25 mouse cellular contexts compared by ENCODE assay signal in genomic region chr12:21346972-21347371, GRCm38 (mm10).
"Had no signal": no experiment of that assay in that cellular context is flagged by ENCODE, and none has a peak within 500 bp of the region (broad histone marks: within the 10 kb centered on the region; RNA-seq: fewer than 3 reads in every experiment).

No protein-coding gene starts in this region.

- H3K27ac ChIP-seq: heart, embryonic 10.5 days; heart, embryonic 13.5 days; heart, embryonic 15.5 days; hindbrain, embryonic 13.5 days; hindbrain, embryonic 15.5 days; hindbrain, postnatal 0 days; kidney, embryonic 15.5 days; kidney, postnatal 0 days; limb, embryonic 13.5 days; limb, embryonic 15.5 days; liver, embryonic 12.5 days; liver, embryonic 14.5 days had no signal

- DNase-seq: gastrocnemius, postnatal 14 days; gastrocnemius, postnatal 36 days; heart, adult 18-20 months; heart, postnatal 14 days; heart, postnatal 36 days; kidney, adult 11 months; kidney, adult 2 months; kidney, adult 9 months; kidney, postnatal 14 days; kidney, postnatal 36 days; layer of hippocampus, postnatal 36 days; left cerebral cortex, postnatal 4 days had no signal

- H3K4me3 ChIP-seq: heart, embryonic 10.5 days; heart, embryonic 13.5 days; heart, embryonic 15.5 days; hindbrain, embryonic 13.5 days; hindbrain, embryonic 15.5 days; kidney, embryonic 15.5 days; limb, embryonic 13.5 days; limb, embryonic 15.5 days; liver, embryonic 12.5 days had no signal

- H3K27me3 ChIP-seq: heart, embryonic 13.5 days; heart, embryonic 15.5 days; hindbrain, embryonic 13.5 days; hindbrain, embryonic 15.5 days; kidney, embryonic 15.5 days; limb, embryonic 13.5 days; limb, embryonic 15.5 days; liver, embryonic 12.5 days had no signal

- ATAC-seq: hindbrain, postnatal 0 days; intestine, embryonic 16.5 days; liver, embryonic 12.5 days had no signal

- H3K4me1 ChIP-seq: heart, embryonic 10.5 days; heart, embryonic 13.5 days; heart, embryonic 15.5 days; hindbrain, embryonic 13.5 days; hindbrain, embryonic 15.5 days; kidney, embryonic 15.5 days; limb, embryonic 13.5 days; limb, embryonic 15.5 days; liver, embryonic 12.5 days had no signal
